Mouse (Mus musculus): ENCODE measurements around the gene Ptpn1.
A peak's percentile ranks its signal among the peaks of the same experiment; 100 is the strongest.

Ptpn1 gene

GRCm38 (mm10) chr2:168009936-168010668 lies 78.2 kb downstream of the Ptpn1 start, which contains the start of gene Ripor3:
Gene Ripor3 (minus strand): TSS chr2:168010618.
- peak; percentile 75 for DNase-seq (ENCODE audit: low spot score)

- DNase-seq (ENCODE audit: low spot score): no peak
These were observed 79.0 kb downstream of the Ptpn1 start for GRCm38 (mm10) chr2:168010893-168011292.

DNA sequence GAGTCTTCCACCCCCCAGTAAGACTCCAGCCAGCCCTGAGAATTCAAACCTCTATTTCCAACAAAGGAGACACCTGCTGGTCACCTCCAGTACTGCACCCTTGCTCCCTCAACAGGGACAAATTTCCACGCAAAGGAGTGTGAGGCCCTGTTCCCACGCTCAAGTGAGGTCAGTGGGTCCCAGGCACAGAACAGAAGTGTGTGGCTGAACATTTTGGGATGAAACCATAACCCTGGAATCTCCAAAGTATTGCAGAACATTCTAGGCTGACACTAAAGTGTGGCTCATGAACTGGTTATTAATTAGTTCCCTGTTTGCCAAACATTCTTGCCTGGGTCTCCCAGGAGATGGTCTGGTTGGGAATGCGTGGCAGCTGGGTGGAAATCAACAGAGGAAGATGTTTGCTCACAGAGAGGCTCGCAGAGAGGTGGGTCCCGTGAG lies 85.1 kb downstream of the Ptpn1 start:
- peak; percentile 81 for DNase-seq (ENCODE audit: low spot score)

DNA sequence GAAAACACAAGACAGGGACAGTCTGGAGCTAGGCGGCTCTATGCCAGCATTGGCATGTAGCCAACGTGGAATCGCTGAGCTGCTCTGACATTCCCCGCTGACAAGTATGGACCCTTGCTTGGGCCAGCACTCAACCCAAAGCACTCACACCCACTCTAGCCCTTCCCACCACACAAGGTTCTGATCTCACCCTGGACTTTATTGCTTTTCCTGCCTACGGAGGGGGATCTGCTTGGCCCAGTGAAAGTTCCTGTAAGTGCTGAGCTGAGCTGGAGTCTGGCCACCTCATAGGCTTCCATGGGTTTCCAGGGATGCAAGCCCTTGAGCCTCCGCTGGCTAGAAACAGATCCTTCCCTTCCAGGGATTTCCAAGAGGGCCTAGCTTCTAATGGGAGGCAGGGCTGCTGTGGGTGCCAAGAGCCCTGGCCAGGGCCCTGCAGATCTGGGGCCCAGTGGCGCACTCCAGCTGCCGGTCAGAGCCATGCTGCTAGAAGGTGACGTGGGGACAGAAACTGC lies 87.4 kb downstream of the Ptpn1 start:
- DNase-seq (ENCODE audit: low spot score): no peak

DNA sequence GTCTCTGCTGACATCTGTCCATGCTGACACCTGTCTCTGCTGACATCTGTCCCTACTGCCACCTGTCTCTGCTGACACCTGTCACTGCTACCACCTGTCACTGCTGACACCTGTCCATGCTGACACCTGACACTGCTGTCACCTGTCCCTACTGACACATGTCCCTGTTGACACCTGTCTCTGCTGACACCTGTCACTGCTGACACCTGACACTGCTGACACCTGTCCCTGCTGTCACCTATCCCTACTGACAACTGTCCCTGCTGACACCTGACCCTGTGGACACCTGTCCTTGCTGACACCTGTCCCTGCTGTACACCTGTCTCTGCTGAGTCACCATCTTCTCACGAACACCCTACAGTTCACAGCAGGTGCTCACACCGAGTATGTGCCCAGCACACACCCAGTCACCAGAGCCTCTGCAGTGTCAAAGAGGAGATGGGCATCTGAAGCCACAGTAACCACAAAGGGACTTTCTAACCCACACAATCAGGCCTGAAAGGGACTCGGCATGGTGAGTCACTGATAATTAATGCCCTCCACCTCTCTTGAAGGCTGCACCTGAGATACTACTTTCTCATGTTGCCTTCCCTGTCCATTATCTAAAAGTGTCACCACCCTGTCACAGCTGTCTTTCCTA lies 92.0 kb downstream of the Ptpn1 start:
- no peak for DNase-seq (ENCODE audit: low spot score)

DNA sequence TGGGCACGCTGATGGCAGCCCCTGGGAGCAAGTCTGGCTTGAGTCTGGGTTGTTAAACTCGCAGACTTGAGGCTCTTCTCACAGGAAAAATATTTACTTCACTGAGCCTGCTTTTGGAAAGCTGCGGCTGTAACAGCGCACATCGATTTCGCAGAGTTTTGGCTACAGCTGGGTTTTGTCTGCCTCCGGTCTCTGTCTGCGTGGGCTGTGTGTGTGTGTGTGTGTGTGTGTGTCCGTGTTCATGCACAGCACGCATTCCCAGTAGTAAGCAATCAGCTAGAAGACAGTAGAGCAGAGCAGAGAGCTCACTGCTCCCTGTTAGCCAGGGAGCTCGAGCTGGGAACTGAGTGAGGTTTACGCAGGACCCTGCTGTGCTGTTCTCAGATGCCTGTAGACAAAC lies 93.3 kb downstream of the Ptpn1 start:
- DNase-seq (ENCODE audit: low spot score): no peak

GRCm38 (mm10) chr2:168025882-168026281 lies 94.0 kb downstream of the Ptpn1 start:
- DNase-seq (ENCODE audit: low spot score): no peak

GRCm38 (mm10) chr2:168026467-168026866 lies 94.6 kb downstream of the Ptpn1 start:
- no peak for DNase-seq (ENCODE audit: low spot score)

GRCm38 (mm10) chr2:168028376-168028775 lies 96.5 kb downstream of the Ptpn1 start:
- no peak for DNase-seq (ENCODE audit: low spot score)
